Mouse (Mus musculus) liver, adult 2 months (tissue): ENCODE results near the gene Alox5ap. TPM values are rescaled to one million over a fixed set of nuclear protein-coding genes. Genes with fewer than 3 reads are reported as not detected.

Experiments used
- DNase-seq: peaks from one replicate; pipeline ENCODE4 v3.0.0-alpha.2; 2011; ENCODE audit warnings: low read depth, low spot score; ENCODE audit errors: extremely low read depth
- H3K27ac ChIP-seq: fragments of 200-500 bp; replicated peaks from 2 replicates; pipeline ENCODE4 v1.5.1; 2012; ENCODE audit warnings: low read depth, mild to moderate bottlenecking, control low read depth, inconsistent platforms, low read length; ENCODE audit not compliant: insufficient read depth
- H3K27me3 ChIP-seq: fragments of 200-500 bp; 2 replicates; pipeline ENCODE4 v1.6.1; 2012; ENCODE audit warnings: mild to moderate bottlenecking, moderate library complexity, low read length, inconsistent platforms; ENCODE audit not compliant: control insufficient read depth, insufficient read depth
- H3K36me3 ChIP-seq: fragments of 200-500 bp; 2 replicates; pipeline ENCODE4 v1.6.1; 2012; ENCODE audit warnings: low read length, inconsistent platforms; ENCODE audit not compliant: control insufficient read depth, insufficient read depth
- H3K4me1 ChIP-seq: fragments of 200-500 bp; 2 replicates; pipeline ENCODE4 v1.6.1; 2011; ENCODE audit warnings: low read length; ENCODE audit not compliant: control insufficient read depth, insufficient read depth
- H3K4me3 ChIP-seq: fragments of 200-500 bp; 2 replicates; pipeline ENCODE4 v1.5.1; 2011; ENCODE audit warnings: low read depth, mild to moderate bottlenecking, control low read depth, low read length, moderate library complexity; ENCODE audit not compliant: insufficient read depth
- H3K79me2 ChIP-seq: fragments of 200-500 bp; 2 replicates; pipeline ENCODE4 v1.6.1; 2012; ENCODE audit warnings: inconsistent platforms, mild to moderate bottlenecking, low read length, moderate library complexity; ENCODE audit not compliant: control insufficient read depth, insufficient read depth
- H3K9ac ChIP-seq: fragments of 200-500 bp; 2 replicates; pipeline ENCODE4 v1.6.1; 2012; ENCODE audit warnings: low read depth, mild to moderate bottlenecking, control low read depth, inconsistent platforms, low read length
- CTCF ChIP-seq: fragments of 200-500 bp; IDR thresholded peaks from 2 replicates; pipeline ENCODE4 v1.5.1; 2011; ENCODE audit warnings: low read depth, low read length, control low read depth
- POLR2A ChIP-seq: fragments of 200-500 bp; IDR thresholded peaks from 2 replicates; pipeline ENCODE4 v1.6.1; 2011; ENCODE audit warnings: low read length, control low read depth; ENCODE audit not compliant: insufficient read depth; ENCODE audit errors: extremely low read depth
- WGBS: fragments of 180-500 bp; shearing (Covaris S2); methylation state at CpG from one replicate; pipeline ENCODE4 v1.1.7; 2018; 5-methylcytosine and 5-hydroxymethylcytosine counted together
- polyA plus RNA-seq: library from polyadenylated mRNA; depleted of rRNA; stranded (reverse); fragments of >200 nt; gene quantifications from 2 replicates; pipeline ENCODE4 v1.2.3, GENCODE M21; 2012
- total RNA-seq: library from RNA; depleted of rRNA; stranded (reverse); fragments of >200 nt; gene quantifications from 2 replicates; pipeline ENCODE4 v1.2.3, GENCODE M21; 2014

The Alox5ap gene
- total and polyA plus RNA-seq, 2 experiments = 3.8 to 6.4 TPM

DNA sequence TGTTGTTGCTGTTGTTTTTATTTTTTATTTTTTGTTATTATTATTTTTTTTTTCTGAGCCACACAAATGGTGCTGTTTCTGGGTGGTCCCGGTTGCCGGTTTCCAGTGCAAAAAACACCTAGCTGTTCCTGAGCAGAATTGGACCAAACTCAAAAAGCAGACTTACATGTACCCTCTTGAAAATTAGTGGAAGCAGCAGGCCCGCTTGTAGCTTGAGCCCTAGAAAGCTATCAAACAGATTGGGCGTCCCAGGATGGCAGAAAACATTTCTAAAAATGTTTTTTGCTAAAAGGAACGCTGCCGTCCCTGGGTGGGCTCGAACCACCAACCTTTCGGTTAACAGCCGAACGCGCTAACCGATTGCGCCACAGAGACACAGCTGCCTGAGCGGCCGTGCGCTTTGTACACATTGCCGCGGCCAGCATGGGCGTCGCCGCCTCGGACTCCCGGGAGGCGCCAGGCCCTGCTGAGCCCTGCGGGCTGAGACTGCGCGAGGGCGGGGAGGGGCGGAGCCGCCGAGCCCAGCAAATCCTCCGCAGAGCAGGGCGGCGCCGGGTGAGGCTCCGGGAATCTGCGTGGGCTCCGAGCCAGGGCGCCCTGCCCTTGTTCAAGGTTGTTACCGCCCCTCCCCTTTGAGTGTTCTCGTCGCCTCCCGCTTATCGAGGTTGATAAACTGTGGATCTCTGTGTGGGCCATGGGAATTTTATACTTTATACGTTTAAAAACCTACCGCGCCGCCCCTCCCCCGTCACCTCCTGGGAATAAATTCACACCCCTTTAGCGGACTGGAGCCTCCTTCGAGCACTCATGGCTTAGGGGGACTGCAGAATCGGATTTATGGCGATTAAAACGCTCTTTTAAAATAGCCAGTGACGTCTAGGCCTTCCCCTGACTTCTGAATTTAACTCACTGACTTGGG is 35.6 kb upstream of the Alox5ap start:
- 3% methylated on average over 55 of the region's 55 CpGs for WGBS
- Histone ChIP-seq H3K27me3 (no peaks in the 10 kb centered on the region), H3K36me3 (no peaks in the 10 kb centered on the region), H3K4me3 (peak overlapping the region; percentile 23), H3K4me1 (no peaks in the 10 kb centered on the region), H3K79me2 (no peaks in the 10 kb centered on the region), H3K9ac (peak overlapping the region; percentile 64), H3K27ac (peak overlapping the region; percentile 78)
- peak; percentile 80 for DNase-seq
- TF ChIP-seq POLR2A = no peak
- no peak for TF ChIP-seq CTCF

DNA sequence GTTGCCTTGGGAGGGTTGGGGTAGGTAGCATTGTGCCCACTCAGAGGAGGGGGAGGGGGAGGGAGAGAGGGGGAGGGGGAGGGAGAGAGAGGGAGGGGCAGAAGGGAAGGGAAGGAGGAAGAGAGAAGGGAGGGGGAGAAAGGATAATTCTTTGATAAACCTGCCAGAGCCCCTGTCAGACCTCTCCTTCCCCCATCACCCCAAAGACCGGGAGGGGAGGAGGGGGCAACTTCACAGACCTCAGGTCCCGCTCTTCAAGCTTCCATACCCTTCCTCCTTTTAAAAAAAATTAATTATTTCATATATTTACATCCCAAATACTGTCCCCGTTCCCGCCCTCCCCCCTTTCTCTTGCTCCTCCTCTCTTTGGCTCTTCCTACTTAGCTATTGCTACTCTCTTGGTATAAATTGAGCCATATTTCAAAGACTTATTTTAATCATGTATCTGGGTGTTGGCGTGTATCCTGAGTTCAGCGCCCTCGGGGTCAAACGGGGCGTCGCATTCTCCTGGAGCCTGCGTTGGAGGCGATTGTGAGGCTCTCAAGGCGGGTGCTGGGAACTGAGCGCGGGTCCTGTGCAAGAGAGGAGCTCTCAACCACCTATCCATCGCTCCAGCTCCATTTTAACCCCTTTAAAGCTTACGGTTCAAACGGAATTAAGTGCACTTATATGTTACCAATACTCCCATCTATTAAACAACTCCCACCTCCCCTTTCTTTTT is 34.8 kb upstream of the Alox5ap start:
- peak overlapping the region; percentile 64 for H3K9ac ChIP-seq
- no peaks in the 10 kb centered on the region for H3K79me2 ChIP-seq
- TF ChIP-seq CTCF = no peak
- TF ChIP-seq POLR2A = no peak
- no peak for DNase-seq
- H3K4me1 ChIP-seq = no peaks in the 10 kb centered on the region
- H3K27me3 ChIP-seq = no peaks in the 10 kb centered on the region
- WGBS = 81% methylated on average over 18 of the region's 18 CpGs
- no peaks in the 10 kb centered on the region for H3K36me3 ChIP-seq
- H3K27ac ChIP-seq = peak overlapping the region; percentile 78
- peak overlapping the region; percentile 23 for H3K4me3 ChIP-seq

DNA sequence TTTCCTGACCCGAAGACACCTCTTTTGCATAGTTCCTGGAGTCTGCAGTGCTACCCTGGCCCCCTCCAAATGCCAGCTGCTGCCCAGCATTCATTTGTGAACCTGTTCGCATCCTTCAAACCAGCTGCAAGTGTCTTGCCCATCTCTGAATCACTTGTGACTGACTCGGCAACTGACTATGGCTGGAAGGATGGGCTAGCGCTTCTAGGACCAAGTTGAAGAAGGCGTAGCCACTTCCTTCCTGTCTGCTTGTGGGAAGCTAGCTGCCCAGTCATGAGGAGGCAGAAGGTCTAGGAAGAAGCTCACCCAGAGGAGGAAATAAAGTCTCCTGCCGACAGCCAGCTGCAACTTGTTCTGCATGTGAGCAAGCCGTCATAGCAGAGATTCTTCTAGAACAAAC is 29.6 kb upstream of the Alox5ap start:
- no peak overlapping the region for H3K27ac ChIP-seq
- peak; percentile 35 for DNase-seq

DNA sequence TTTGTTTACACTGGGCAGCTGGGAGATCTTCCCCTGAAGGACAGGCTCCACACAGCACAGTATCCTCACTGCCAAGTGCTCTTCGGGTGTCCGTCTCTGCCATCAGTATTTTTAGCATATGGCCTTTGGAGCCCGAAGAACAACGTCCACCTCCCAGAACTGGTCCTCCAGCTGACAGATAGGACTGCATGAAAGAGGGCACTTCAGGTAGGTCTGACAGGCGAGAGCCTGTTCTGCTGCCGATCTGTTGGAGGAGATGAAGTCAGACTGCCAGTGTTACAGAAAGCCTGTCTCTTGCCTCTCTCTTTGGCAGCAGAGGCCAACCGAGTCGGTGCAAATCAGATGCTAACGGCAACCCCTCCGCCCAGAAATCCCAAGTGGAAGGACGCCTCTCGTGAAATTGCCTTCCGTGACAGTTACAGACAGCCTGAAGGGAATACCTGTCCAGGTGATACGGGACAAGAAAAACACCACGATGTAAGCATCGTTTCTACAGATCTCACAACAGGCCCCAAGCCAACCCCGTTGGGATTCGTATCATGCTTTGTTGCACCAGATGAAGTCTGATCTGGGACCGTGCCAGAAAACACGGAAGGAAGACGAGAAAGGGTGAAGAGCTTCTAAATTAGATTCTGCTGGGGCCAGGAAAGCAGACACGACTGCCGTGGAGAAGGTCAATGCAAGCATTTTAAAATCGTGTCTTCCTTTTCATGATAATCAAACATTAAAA is 27.2 kb upstream of the Alox5ap start:
- H3K4me3 ChIP-seq = no peak overlapping the region
- 84% methylated on average over 24 of the region's 24 CpGs for WGBS
- H3K36me3 ChIP-seq = no peaks in the 10 kb centered on the region
- H3K9ac ChIP-seq = no peak overlapping the region
- no peak for TF ChIP-seq POLR2A
- no peak for TF ChIP-seq CTCF
- no peaks in the 10 kb centered on the region for H3K4me1 ChIP-seq
- H3K27me3 ChIP-seq = no peaks in the 10 kb centered on the region
- H3K27ac ChIP-seq = no peak overlapping the region
- no peaks in the 10 kb centered on the region for H3K79me2 ChIP-seq
- no peak for DNase-seq

More for the DNA sequence above, 29.6 kb upstream of the Alox5ap start:
- Histone ChIP-seq H3K9ac (no peak overlapping the region), H3K4me1 (no peaks in the 10 kb centered on the region), H3K79me2 (no peaks in the 10 kb centered on the region), H3K4me3 (no peak overlapping the region), H3K36me3 (no peaks in the 10 kb centered on the region), H3K27me3 (no peaks in the 10 kb centered on the region)
- TF ChIP-seq POLR2A = no peak
- TF ChIP-seq CTCF = no peak
- WGBS = 73% methylated on average over 7 of the region's 7 CpGs

DNA sequence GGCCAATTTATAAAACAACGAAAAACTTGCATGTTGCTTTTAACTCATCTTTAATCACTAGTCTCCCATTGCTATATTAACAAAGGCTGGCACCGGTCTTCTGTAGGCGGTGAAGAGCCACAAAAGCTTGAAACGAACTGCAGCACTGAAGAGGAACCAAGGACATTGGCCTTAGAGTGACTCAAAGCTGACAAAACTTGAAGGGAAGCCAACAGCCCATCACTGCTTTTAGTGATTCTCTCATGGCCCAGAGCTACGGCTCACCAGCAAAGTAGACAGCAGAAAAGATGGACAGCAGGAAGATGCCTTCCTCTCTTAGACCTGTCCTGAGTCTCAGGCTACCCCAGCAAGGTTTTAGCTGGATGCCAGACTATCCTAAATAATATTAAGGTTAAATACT is 22.1 kb upstream of the Alox5ap start:
- 88% methylated on average over 5 of the region's 5 CpGs for WGBS
- no peak for DNase-seq
- Histone ChIP-seq H3K4me3 (no peak overlapping the region), H3K4me1 (peaks cover 2% of the 10 kb centered on the region; the same call in 1 of the 2 replicates), H3K27me3 (no peaks in the 10 kb centered on the region), H3K36me3 (no peaks in the 10 kb centered on the region), H3K27ac (no peak overlapping the region), H3K79me2 (no peaks in the 10 kb centered on the region), H3K9ac (no peak overlapping the region)
- no peak for TF ChIP-seq CTCF
- no peak for TF ChIP-seq POLR2A
